Mouse (Mus musculus): Measurements from ENCODE around the gene Fbln5. TPM values are rescaled to one million over a fixed set of nuclear protein-coding genes. Genes with fewer than 3 reads are reported as not detected.

The Fbln5 gene
- total RNA-seq, 2 experiments from 2014 or later, result 57.0 to 69.2 TPM

DNA sequence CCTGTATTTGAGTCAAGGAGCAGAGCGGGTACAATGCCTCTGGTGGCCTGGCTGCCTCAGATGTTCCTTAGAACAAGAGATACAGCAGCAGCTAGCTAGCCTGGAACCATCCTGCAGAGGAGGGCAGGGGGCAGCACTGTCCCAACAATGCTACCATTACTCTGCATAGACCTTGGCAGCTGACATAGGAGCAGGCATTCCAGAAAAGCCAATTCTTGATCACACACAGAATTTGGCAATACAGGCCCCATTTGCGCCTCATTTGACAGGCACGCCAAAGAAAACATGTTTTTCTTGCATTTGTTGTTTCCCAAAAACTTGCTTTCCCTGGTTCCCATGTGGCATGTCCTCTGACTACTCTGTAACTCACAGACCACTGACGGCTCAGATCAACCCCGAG lies 56.8 kb downstream of the Fbln5 start:
- DNase-seq, result no peak

DNA sequence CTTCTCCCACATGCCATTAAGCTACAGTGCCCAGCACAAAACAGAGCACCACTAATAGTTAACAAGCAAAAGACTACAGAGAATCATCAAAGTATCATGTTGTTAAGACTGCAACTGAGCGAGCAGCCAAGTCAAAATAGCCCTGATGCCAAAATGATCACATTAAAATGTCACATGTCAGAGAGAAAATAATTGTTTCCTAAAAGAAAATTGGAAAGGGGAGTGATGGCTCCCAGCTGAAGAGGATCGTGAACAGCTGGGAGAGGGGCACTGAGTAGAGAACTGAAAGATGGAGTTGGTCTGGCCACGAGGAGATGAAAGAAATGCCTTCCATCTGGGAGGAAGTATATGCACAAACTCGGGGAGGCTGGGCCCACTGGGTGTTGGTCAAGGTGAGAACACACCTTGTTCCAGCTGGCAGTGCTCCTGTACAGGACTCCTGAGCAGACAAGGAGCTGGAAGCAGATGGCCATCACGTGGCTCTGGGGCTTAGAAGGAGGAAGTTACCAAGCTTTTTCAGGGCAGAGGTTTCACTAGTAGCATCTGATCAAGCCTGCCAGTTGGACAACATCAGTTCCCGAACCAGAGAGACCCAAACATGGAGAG lies 59.3 kb downstream of the Fbln5 start:
- no peak for DNase-seq

DNA sequence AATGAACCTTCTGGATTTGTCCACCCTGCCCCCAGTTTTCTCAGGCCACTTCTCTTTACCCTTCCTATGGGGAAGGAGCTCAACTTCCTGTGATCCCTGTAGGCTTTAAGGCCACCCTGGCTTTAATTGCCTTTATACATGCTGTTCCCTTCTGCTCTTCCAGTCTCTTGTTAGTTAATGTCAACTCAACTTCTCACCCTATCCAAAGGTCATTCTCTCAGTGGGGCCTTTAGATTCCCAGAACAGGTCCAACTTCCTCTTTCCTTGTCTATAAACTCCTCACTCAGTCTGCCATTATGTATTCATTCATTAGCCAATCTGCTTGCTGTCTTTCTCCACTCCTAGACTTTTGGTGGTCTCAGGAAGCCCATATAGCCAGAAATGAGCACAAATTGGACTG lies 60.2 kb downstream of the Fbln5 start:
- DNase-seq, result no peak

DNA sequence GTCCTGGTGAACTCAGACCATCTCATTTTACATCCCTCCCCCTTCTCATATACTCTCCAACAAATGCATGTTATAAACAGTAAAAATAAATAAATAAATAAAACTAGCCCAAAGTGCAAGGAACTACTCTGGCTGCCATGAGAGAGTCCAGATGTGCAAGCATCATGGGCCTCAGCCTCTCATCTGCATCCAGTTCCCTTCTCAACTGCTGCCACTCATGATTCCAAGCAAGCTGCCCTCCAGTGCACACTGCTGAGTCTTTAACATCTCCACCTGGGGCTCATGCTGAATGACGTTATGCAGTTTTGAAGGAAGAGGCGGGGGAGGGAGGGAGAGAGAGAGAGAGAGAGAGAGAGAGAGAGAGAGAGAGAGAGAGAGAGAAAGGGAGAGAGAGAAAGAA lies 76.5 kb downstream of the Fbln5 start:
- DNase-seq, result no peak

DNA sequence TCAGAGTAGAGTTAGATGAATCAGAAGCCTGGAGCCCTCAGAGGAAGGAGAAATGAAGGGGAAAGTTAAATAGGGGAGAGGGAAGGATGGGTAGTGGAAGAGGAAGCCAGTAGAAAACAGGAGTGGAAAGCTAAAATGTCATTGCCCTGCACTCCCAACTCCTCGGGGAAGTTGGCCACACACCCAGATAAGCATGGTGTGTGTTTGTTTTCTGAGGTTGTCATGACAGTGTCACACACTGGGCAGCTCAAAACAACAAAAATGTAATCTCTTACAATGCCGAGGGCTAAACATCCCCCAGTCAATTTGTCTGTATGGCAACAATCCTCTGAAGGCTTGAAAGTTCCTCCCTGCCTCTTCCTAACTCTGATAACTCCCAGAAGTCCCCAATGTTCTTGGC lies 78.4 kb downstream of the Fbln5 start:
- no peak for DNase-seq

DNA sequence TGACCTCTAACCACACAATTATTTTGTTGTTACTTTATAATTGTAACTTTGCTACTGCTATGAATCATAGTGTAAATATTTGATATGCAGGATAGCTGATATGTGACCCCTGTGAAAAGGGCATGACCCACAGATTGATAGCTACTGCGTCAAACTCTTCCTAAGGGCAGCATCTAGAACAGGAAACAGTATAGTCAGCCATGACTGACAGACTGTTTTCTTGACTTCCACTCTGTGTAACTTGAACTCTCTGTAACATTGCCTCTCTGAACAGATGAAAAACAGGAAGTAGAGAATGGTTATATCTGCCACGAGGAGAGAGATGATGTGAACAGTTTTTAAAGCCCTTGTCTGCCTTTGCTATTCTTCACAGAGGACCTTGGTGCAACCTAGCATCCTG lies 78.8 kb downstream of the Fbln5 start:
- no peak for DNase-seq

DNA sequence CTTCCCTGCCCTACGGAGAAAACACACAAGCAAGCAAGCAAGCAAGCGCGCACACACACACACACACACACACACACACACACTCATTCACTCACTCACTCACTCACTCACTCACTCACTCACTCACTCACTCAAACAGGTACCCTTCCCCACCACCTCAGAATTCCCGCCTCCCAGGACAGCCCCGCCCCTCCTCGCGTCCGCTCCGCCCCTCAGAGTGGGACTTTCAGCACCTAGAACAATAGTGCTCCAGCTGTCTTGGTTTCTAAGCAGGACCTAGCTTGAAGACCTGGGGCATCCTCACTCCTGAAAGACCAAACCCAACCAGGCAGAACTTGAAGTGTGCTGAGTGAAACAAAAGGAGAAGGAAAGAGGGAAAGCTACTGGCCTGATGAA lies 100.1 kb downstream of the Fbln5 start:
- DNase-seq, result no peak

DNA sequence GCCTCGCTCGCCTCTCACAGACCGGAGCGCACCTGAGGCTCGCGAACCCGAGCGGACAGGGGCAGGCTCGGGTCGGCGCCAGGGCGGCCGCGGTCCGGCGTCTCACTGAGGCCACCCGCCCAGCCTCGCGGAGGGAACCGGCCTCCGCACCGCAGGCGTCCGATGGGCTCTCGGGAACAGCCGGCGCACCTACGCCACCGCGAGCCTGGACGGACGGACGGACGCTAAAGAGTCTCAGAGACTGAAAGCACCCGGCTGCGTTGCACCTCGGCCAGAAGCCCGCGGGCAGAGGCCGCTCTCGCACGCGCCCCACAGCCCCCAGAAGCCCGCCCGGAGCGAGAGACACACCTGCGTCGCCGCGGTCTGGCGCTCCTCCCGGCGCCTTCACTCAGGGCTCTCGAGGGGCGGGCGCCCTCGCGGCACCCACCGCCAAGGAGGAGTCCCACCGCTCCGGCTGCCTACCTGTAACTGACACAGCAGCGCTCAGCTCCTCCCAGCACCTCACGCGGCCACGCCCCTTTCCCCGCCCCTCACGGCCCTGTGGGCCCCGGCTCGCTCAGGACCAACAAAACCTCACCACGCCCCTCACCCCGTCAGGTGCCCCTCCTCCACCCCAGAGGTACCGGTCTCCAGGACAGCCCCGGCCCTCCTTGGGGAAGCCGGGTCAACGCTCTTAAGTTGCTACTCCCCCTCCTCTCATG lies 100.7 kb downstream of the Fbln5 start, which contains the start of gene Tc2n:
Gene Tc2n (minus strand): TSS at position 470 of the 701 bp plus-strand sequence.
- DNase-seq, result peak; percentile 63

DNA sequence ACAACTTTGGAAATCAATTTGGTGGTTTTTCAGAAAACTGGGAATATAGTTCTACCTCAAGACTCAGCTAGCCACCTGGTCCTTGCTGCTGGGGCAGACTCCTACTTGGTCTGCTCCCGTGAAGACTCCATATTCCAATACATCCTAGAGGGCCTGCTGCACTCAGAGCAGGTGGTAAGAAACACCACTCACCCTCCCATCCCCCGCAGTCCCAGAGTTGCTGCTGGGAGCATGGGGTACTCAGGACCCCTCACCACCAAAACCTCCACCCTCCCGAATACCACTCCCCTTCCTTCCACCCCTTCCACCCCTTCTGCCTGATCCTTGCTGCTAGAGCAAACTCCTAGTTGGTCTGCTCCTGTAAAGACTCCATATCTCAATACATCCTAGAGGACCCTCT lies 119.7 kb downstream of the Fbln5 start:
- DNase-seq, result no peak

Other genes starting within 250 kb of the Fbln5 start
- gene Tc2n, start 100.5 kb downstream of the Fbln5 start, total RNA-seq (2021), result under 1 TPM; 0.45 to 0.65 TPM
- gene Trip11, start 94.2 kb upstream of the Fbln5 start, total RNA-seq (2021), result 10 to 100 TPM; 29.9 to 31.2 TPM
- 1 to 10 TPM; 8.3 to 9.9 TPM for gene Atxn3, start 139.2 kb upstream of the Fbln5 start, total RNA-seq (2021)
- 10 to 100 TPM; 24.1 to 24.6 TPM for gene Cpsf2, start 156.9 kb upstream of the Fbln5 start, total RNA-seq (2021)